Mouse (Mus musculus): ENCODE results near the gene Tas1r3.

The Tas1r3 gene

DNA sequence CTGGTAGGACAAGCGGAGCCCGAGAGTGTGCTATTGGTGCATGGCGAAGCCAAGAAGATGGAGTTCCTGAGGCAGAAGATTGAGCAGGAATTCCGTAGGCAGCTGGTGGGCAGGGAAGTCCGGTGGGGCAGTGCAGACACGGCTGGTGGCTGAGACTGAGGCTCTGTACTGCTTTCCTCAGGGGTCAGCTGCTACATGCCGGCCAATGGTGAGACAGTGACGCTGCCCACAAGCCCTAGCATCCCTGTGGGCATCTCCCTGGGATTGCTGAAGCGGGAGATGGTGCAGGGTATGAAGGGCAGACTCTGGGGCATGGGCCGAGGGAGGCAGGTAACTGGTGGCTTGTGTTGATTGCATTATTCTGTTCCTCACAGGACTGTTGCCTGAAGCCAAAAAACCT is 24.5 kb upstream of the Tas1r3 start:
- WGBS = 78% methylated on average over 10 of the region's 10 CpGs

DNA sequence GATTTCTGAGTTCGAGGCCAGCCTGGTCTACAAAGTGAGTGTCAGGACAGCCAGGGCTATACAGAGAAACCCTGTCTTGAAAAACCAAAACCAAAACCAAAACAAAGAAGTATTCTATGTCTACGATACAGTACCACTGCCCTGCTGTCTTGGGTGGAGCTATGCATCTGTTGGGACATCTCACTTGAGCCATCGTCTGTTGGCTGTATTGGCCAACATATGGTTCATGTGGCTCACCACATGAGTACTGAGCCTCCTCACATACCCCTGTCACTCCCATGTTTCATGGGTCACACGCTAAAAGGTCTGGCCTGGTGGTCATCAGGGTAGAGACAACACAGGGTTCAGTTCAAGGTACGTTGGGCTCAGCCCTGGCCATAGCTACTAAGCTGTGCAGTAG is 23.2 kb upstream of the Tas1r3 start:
- 93% methylated on average over 5 of the region's 5 CpGs for WGBS

DNA sequence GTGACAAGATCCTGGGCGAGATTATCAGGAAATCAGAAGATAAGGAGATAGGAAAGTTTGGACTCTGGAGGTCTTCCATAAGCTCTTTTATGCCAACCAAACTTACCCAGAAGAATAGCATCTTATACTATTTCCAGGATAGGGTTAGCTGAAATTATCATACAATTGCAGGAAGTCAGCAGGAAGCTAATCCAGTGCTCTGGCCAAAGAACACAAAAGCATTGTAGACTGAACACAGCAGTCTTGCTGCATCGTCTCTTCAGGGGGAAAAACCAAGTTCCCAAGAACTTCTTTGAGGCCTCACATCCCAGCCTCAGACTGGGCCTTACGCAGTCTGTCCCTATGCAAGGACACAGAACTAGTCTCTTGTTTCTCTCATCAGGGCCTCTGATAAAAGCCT is 20.4 kb upstream of the Tas1r3 start:
- WGBS = 74% methylated on average over 3 of the region's 3 CpGs

DNA sequence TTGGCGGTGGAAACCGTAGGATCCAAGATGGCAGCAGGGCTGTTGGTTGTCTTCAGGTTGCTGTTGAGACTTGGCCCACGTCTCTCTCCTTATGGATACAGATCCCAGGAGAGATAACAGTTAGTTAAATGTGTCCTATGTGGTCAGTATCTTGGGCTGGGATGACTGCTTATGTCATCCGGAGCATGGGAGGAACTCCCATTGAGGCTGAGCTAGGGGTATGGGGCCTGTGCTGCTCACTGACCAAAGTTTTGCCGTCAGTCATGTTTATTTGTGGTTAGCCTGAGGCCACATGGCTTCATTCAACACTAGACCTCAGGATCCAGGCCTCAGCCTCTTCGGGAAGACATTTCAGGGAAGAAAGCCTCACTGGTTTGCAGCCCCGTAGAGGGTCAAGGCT is 8.2 kb upstream of the Tas1r3 start:
- WGBS = 94% methylated on average over 7 of the region's 7 CpGs

DNA sequence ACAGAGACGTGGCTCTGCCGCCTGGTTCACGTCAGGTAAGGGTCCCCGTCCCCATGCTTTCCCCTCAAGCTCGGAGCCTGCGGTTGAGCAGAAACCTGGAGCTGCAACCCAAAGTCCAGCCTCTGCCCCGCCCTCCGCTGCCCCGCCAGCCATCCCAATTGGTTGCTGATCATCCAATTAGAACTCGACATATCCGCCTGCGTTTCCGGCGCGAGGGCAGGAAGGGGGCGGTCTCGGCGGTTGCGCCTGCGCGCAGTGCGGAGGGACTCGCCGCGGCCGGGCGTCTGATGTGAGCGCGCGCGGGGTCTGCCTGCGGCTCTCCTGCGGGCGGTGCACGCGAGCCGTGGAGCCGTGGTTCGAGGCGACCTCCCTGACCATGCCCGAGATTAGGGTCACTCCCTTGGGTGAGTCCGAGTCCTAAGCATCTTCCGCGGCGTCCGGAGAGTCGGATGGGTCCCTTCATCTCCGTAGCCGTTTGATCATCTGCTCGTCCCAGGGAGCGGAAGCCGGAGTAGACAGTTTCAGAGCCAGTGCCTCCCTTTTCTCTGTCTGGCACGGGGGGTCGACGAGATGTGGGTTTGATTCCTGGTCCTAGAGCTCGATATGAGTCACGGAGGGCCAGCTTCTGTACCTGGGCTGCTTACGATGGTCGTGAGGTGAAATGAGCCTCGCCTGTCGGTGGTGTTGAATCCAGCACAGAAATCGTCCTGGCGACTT is 6.3 kb upstream of the Tas1r3 start, which contains the start of the genes Cptp and Ints11:
TSS of gene Cptp (minus strand) at position 124 of the 717 bp plus-strand sequence.
TSS of gene Ints11 (plus strand) at position 230 of the 717 bp plus-strand sequence.
- WGBS = under 1% methylated on average over 63 of the region's 63 CpGs

DNA sequence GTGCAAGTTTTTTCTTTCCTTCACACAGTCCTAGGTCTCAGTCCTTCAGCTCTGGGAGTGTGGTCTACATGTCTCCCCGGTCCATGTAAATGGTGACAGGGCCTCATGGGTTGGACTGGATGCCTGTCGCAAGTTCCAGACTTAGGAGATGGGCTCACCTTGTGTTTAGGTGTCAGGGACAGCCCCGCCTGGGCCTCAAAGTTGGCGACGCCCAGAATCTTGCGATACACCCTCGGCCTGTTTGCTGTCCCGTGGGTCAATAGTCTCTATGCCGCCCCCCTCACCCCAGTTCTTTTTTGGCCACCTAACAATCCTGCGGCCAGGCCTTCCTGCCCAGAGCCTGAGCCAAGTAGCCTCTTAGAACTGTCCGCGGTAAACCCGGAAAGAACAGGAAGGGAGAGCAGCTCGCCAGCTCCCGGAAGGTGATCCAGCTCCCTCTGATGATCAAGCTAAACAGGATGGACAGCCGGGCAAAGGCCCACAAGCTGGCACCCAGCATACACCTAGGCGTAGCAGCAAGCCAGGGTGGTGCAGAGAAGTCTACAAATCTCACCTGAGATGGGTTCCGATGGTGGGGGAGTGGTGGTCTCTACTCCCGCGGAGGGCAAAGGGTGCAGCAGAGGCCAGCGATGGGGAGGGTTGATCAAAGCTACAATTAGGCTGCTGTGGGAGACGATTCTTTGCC is 5.6 kb upstream of the Tas1r3 start:
- 6% methylated on average over 22 of the region's 22 CpGs for WGBS

DNA sequence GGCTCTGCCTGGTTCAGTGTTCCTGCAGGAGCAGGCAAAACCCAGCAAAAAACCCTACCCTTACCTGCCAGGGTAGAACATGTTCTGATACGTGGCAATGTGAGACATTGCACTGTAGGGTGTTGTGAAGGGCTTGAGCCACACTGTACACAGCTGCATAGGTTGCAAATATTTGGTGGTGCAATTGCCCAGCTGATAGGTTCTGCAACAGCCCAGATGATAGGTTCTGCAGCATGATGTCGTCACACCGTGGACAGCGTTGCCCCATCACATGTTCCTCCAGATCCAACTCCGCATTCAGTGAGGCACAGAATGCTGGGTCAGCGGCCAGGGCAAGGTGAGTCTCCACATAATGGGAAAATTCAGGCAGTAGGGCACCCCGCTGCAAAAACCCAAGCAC is 1.4 kb downstream of the Tas1r3 start:
- 86% methylated on average over 7 of the region's 7 CpGs for WGBS

DNA sequence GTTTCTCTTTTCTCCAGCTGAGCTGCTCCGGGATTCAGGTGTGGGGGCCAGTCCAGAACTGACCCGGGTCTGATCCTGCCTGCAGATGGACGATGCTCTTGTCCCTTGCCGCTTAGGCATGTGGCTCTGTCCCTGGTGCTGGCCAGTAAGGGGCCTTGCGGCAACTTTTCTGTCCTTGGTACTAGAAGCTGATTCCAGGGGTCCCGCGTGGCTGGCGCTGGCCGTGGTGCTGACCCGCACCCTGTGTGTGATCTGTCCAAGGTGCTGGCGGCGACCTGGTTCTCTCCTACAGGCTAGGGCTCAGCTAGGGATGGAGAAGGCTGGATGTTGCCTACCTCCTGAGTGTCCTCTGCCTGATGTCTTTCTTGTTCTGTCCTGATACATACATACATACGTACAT is 3.8 kb downstream of the Tas1r3 start:
- 38% methylated on average over 13 of the region's 13 CpGs for WGBS

DNA sequence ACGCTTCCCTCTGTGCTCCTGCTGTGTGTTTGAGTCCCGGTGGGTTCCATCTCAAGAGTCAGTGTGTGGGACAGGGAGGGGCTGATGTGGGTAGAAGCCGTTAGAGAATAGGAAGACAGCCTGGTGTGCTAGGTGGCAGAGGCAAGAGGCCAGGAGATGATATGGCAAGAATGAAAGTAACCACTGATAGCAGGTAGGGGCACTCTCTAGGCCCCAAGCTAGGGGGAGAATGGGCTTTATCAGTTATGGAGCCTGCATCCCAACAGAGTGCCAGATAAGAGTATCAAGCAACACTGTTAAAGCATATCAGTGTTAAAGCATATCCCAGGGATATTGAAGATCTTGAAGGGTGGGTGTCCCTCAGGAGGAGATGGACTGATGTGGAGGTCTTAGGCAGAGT is 6.3 kb downstream of the Tas1r3 start:
- 56% methylated on average over 3 of the region's 3 CpGs for WGBS

DNA sequence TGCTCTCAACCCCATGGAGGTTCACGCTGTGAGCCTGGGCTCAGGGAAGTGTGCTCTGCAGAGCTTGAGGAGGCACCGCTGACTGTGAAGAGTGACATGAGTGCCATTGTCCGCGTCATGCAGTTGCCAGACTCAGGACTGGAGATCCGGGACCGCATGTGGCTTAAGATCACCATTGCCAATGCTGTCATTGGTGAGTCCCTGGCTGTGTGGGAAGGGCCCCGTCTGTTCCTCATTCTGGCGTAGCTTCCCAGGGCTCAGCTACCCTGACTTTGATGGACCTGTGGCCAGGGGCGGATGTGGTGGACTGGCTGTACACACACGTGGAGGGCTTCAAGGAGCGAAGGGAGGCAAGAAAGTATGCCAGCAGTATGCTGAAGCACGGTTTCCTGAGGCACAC is 7.1 kb downstream of the Tas1r3 start:
- WGBS = 81% methylated on average over 12 of the region's 12 CpGs

DNA sequence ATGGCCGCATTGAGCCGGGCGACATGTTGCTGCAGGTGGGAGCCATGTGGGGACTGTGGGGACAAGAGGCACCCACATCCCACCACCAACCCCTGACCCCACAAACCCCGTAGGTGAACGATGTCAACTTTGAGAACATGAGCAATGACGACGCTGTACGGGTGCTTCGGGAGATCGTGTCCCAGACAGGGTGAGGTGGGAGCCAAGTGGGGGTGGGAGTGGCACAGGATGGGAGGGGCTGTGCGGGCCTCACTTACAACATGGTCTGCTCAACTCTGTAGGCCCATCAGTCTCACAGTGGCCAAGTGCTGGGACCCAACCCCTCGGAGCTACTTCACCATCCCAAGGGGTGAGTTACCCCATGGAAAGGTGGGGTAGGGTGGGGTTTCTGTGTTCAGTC is 8.2 kb downstream of the Tas1r3 start:
- 92% methylated on average over 12 of the region's 12 CpGs for WGBS

DNA sequence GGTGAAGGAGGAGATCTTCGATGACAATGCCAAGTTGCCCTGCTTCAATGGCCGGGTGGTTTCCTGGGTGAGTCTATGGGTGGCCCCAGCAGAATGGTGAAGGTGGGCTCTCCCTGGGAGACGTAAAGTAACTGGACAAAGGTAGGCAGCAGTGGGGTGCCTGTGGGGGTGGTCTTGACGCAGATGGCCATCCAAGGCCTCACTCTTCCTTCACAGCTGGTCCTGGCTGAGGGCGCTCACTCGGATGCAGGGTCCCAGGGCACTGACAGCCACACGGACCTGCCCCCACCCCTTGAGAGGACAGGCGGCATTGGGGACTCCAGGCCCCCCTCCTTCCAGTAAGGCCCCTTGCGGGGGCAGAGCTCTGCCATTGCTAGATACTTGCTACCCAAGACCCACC is 9.7 kb downstream of the Tas1r3 start:
- 88% methylated on average over 9 of the region's 9 CpGs for WGBS

DNA sequence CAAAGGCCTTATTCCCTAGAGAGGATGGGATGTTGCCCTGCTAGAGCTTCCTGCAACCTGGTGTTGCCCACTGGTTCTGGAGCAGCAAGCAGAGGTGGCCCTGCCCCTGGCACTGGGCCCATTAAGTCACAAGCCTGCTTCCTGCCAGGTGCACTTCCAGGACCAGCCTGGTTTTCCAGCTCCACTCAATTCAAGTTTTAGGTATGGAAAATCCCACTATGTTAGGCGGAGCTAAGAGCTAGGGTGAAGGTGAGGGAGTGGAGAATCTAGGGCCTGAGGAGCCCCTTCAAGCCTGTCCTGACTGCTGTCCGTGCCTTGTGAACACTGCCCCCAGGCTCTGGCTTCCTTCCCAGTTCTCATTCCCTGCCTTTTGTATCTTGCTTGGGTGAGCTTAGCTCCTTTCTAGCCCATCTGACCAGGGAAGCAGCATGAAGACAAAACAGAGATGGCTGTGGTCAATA is 11.2 kb downstream of the Tas1r3 start:
- WGBS = 55% methylated on average over 2 of the region's 2 CpGs

DNA sequence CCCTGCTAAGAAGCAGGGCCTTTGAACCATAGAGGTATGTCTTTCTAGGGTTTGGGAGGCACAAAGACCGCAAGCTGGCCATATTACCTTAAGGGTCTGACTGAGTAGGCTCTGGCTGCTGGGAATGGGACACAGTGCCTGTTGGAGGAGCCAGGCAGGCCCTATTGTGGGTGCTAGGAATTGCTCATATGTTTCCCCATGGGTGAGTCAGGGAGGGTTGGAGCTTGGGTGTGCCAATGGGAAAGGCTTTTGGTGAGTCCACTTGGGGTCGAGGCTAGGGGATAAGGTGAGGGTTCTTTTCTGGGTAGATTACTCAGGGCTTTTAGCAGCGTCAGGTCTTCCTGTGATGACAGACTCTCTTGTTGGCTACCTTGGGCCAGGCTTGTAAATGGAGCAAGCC is 11.8 kb downstream of the Tas1r3 start:
- 86% methylated on average over 3 of the region's 3 CpGs for WGBS

DNA sequence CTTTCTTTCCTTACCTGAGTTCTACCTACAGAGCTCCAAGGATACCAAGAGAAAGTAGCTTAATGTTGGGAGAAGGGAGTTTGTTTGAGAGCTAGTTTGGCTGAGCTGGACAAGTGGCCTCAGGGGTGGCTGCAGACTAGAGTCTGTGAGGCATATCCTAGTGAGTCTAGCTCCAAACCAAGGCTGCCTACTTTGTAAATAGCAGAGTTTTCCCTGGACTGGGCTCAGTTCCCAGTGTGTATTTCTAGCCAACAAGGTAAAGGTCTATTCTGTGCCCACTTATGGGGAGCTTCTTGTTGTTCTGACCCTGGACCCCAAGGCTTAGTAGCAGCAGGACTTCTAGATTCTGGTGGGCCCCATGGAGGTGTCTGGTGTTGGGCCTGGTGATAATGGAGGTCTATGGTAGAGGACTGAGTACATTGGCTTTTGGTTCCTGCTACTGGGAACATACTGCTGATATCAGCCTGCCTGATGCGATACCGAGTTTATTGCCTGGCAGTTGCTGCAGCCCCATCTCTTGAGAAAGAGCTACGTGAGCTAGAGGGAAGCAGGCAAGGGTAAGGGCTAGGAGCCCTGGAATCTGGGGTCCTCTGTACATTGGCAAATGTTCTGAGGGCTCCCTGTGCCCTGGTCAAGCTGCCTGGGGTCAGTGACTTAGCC is 13.2 kb downstream of the Tas1r3 start:
- WGBS = 85% methylated on average over 3 of the region's 3 CpGs

DNA sequence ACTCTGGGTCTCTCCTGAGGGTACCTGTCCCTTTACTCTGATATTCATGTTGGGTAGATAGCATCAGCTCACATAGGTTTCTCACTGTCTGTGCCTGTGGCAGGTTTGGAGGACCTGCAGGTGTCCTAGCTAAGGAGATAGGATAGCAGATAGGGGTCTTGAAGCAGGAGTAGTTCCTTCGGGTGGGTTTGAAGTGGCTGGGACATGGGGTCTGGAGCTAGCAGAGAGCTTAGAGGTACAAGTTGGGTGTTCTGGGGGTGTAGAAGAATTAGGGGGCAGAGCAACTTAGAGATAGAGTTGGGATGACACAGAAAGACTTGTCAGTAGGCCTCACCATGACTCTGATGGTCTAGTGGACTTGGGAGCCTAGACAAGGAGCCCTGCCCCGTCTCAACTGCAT is 13.8 kb downstream of the Tas1r3 start:
- 91% methylated on average over 2 of the region's 2 CpGs for WGBS

DNA sequence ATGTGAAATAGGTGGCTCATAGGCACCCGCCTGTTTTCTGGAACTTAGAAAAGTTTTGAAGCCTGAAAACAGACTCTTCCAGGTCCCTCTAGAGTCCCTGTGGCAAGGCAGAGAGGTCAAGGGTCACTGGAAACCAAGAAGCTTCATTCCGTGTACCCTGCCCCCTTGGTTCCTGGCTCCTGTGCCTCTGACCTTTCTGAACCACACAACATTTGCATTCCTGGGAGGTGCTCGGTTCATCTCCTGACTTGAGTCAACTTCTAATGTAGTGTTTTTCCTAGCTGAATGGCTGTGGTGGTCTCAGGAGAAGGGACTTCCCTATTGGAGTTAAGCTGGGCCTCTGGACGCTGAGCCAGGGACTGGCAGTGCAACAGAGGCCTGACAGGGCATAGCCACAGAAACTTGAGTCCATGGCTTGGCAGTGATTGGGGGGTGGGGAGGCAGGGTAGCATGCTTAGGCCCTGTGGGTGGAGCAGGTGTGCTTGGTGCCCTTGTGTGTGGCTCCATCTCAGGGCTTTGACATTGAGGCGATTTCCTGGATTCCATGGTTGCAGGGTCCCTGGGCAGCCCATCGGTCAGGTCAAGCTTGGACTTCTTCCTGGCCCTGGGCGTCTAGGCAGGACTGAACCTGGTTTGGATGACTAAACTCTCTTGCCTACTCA is 14.6 kb downstream of the Tas1r3 start:
- WGBS = 59% methylated on average over 7 of the region's 7 CpGs

DNA sequence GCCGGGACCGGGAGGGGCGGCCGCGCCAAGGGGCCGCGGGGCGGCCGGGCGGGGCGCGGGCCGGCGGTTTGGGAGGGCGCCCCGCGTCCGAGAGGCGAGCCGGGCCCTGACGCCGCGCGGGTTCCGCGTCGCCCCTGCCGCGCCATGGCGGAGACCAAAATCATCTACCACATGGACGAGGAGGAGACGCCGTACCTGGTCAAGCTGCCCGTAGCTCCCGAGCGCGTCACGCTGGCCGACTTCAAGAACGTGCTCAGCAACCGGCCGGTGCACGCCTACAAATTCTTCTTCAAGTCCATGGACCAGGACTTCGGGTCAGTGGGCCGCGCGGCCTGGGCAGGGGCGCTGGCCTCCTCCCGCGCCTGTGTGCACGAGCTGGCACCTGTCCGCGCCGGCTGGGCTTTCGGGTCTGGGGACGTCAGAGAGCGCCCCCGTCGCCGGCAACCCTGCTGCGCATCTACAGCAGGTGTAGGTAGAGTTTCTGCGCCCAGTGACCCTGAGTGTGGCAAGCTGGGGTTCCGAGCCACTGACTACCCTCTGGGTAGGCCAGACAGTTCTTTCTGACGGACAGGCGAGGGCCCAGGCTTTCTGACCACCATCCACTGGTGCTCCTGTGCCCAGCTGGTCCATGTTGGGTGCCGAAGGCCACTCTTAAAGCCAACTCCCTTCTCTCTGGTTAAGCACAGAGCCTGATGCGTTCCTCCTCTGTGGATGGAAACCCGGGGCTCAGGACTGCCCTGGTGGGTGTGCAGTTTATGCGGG is 15.4 kb downstream of the Tas1r3 start:
- 2% methylated on average over 52 of the region's 69 CpGs for WGBS

DNA sequence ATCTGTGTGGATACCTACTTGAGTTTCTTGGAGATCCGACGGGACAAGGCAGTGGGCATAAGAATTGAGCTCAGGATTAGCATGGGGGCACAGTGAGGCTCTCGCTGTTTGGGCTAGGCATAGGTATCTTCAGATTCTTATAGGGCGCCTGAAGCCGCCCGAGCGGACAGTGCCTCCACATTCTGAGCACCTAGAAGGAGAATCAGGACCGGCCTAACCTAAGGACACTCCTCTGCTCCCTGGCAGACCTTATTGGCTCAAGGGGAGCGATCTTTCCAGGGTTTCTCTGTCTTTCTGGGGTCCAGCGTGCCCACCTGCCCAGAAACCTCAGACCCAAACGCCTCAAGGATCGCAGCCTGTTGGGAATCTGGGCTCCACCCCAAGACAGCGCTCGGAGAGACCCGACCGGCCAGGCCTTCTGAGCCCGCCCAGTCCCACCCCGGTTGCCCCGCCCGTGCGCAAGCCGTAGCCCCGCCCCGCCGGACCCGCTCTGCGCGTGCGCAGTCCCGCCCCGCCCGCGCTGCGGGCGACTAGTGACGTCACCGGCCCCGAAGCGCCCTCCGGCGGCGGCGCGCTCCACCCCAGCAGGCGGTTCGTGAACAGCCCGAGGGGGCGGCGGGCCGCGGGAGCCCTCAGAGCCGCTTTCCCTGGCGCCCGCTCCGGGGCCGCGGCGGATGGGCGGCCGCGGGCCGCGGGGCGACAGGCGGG is 16.1 kb downstream of the Tas1r3 start, which contains the start of gene Dvl1:
TSS of gene Dvl1 (plus strand) at position 532 of the 708 bp plus-strand sequence.
- 2% methylated on average over 65 of the region's 65 CpGs for WGBS

DNA sequence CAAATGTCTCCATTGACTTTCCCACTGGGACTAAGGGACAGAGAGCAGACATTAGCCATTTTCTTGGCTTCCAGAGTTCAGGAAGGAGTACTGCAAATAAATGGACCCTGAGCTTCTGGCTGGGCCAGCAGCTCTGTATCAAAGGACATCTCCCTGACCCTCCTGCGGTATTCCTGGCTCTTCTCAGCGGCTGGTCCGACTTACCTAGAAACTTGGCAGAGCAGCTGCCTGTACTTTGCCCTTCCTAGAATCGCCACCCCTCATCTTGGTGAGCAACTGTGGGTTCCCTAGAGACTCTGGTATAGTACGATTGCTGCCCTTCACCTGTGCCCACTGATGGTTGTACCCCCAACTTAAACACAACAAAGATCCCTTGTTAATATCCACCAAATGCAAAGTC is 19.9 kb downstream of the Tas1r3 start:
- WGBS = 94% methylated on average over 5 of the region's 5 CpGs
